Mouse (Mus musculus) kidney, postnatal 25 days (tissue): ENCODE results near the gene Morf4l2.
"Not testable (repeated sequence)": the region's sequence is repeated elsewhere in the genome, so short reads cannot be mapped to it uniquely, and the experiment has no call there.

ENCODE experiments used
- DNase-seq, 2 experiments: peaks; one replicate each; pipeline ENCODE4 v3.0.0; 2021; ENCODE audit warnings: mixed read lengths in 2 of 2

Morf4l2 gene

GRCm38 (mm10) chrX:136692294-136692675 is 51.2 kb downstream of the Morf4l2 start:
- no peak for DNase-seq

DNA sequence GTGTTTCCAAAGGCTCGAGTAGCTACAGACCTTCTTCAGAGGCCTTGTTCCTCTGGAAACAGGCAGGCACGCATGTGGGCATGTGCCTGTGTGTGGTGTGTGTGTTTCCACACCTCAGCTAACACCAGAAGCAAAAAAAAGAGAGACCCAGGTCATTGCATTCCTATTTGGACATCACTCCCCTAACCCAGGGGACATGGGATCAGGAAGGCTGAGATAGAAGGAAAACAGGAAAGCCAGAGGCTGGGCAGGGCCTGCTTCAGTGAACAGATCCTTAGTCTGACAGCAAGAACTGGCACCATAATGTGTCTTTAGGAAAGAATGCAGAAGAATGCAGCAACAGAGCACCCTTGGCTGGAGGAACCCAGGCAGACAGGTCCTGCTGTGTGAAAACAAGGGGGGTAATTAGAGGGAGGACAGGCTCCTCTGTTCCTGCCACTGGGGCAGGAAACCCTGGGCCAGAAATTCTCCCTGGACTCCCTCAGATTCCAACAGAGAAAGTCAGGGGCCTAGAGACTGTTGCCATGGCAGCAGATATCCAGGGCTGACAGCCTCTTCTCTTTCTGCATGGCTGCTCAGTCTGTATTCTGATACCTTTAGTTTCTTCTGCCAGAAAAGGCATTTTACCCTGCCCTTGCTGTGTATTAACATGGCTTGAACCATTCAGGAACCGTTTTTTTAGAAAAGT is 51.7 kb downstream of the Morf4l2 start:
- not testable (repeated sequence) for DNase-seq
